Mouse (Mus musculus) thymus, adult 2 months (tissue): Measurements from ENCODE around the gene Krt6b. TPM values are rescaled to one million over a fixed set of nuclear protein-coding genes. Genes with fewer than 3 reads are reported as not detected.
"Not testable (repeated sequence)": the region's sequence is repeated elsewhere in the genome, so short reads cannot be mapped to it uniquely, and the experiment has no call there.

ENCODE experiments used
- DNase-seq: peaks from one replicate; pipeline ENCODE4 v3.0.0; 2021
- H3K27ac ChIP-seq: fragments of 200-500 bp; 2 replicates; pipeline ENCODE4 v1.5.1; 2012; ENCODE audit warnings: low read length, control low read depth; ENCODE audit not compliant: control insufficient read depth, insufficient read depth
- H3K27me3 ChIP-seq: fragments of 200-500 bp; 2 replicates; pipeline ENCODE4 v1.6.1; 2012; ENCODE audit warnings: mild to moderate bottlenecking, low read length, moderate library complexity, mixed read lengths; ENCODE audit not compliant: control insufficient read depth, insufficient read depth
- H3K36me3 ChIP-seq: fragments of 200-500 bp; 2 replicates; pipeline ENCODE4 v1.6.1; 2012; ENCODE audit warnings: mild to moderate bottlenecking, low read length, moderate library complexity; ENCODE audit not compliant: control insufficient read depth, insufficient read depth
- H3K4me1 ChIP-seq: fragments of 200-500 bp; replicated peaks from 2 replicates; pipeline ENCODE4 v1.6.1; 2012; ENCODE audit warnings: low read length; ENCODE audit not compliant: control insufficient read depth, insufficient read depth
- H3K4me3 ChIP-seq: fragments of 200-500 bp; 2 replicates; pipeline ENCODE4 v1.5.1; 2012; ENCODE audit warnings: mild to moderate bottlenecking, low read length, control low read depth, moderate library complexity; ENCODE audit not compliant: control insufficient read depth, insufficient read depth
- CTCF ChIP-seq: fragments of 200-500 bp; IDR thresholded peaks from 2 replicates; pipeline ENCODE4 v1.5.1; 2012; ENCODE audit warnings: mild to moderate bottlenecking, control low read depth, low read length, moderate library complexity, borderline replicate concordance; ENCODE audit not compliant: control insufficient read depth, poor library complexity, insufficient read depth; ENCODE audit errors: extremely low read depth
- POLR2A ChIP-seq: fragments of 200-500 bp; IDR thresholded peaks from 2 replicates; pipeline ENCODE4 v1.6.1; 2012; ENCODE audit warnings: mild to moderate bottlenecking, low read length, control low read depth, moderate library complexity; ENCODE audit not compliant: control insufficient read depth, poor library complexity, insufficient read depth; ENCODE audit errors: extremely low read depth
- WGBS: fragments of 180-500 bp; shearing (Covaris S2); methylation state at CpG from one replicate; pipeline ENCODE4 v1.1.7; 2018; 5-methylcytosine and 5-hydroxymethylcytosine counted together
- polyA plus RNA-seq: library from polyadenylated mRNA; depleted of rRNA; stranded (reverse); fragments of >200 nt; gene quantifications from 2 replicates; pipeline ENCODE4 v1.2.3, GENCODE M21; 2012

The Krt6b gene
- polyA plus RNA-seq, 1 experiment: 1.1 TPM

GRCm38 (mm10) chr15:101707454-101707853, 27.4 kb upstream of the Krt6b start:
- DNase-seq: no peak
- no peak overlapping the region for H3K4me3 ChIP-seq
- 87% methylated on average over 9 of the region's 9 CpGs for whole genome bisulfite sequencing
- H3K27ac ChIP-seq: no peak overlapping the region
- no peaks in the 10 kb centered on the region for H3K4me1 ChIP-seq
- TF ChIP-seq CTCF (no peak), POLR2A (no peak)
- H3K27me3 ChIP-seq: no peaks in the 10 kb centered on the region
- no peaks in the 10 kb centered on the region for H3K36me3 ChIP-seq

DNA sequence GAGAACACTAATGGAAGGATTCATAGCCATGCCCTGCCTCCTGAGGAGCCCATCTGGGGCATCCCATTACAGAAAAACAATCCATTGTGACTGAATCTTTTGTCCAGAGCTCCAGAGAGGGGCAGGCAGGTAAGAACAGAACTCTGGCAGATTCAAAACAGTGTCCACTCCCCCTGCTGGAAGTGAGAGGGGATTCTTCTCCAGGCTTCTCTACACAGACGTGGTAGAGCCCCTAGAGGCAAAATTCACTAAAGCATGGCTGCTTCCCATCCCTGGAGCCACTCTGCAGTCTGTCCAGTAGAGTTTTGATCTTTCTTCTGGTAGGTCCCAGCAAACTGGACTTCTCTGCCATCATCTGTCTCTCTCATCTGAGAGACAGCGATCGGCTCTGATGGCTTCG, 24.0 kb upstream of the Krt6b start:
- H3K27ac ChIP-seq: no peak overlapping the region
- TF ChIP-seq POLR2A: no peak
- H3K4me1 ChIP-seq: no peaks in the 10 kb centered on the region
- no peaks in the 10 kb centered on the region for H3K36me3 ChIP-seq
- no peaks in the 10 kb centered on the region for H3K27me3 ChIP-seq
- no peak overlapping the region for H3K4me3 ChIP-seq
- WGBS: 71% methylated on average over 4 of the region's 4 CpGs
- peak; percentile 6 for DNase-seq

GRCm38 (mm10) chr15:101702380-101702779, 22.3 kb upstream of the Krt6b start:
- DNase-seq: no peak
- Histone ChIP-seq H3K4me3 (no peak overlapping the region), H3K27ac (no peak overlapping the region), H3K4me1 (no peaks in the 10 kb centered on the region), H3K36me3 (no peaks in the 10 kb centered on the region), H3K27me3 (no peaks in the 10 kb centered on the region)
- TF ChIP-seq CTCF (no peak), POLR2A (no peak)
- WGBS: 53% methylated on average over 2 of the region's 2 CpGs

DNA sequence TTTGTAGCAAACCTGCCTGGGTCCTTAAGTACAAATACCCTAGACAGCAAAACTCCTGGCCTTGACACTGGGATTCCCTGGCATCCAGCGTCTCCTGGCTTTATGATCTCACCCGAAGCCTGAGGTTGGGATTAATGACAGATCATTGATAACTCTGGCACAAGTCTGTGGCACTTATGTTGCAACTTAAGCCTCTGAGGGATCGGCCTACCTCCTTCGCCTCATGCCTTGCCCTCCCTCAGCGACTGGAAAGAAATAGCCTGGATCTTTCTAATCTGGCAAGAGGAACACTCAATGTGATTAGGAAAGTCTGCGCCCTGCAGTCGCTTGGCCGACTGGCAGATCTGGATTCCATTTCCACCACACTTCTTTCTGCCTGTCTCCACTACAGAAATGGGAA, 19.8 kb upstream of the Krt6b start:
- H3K4me3 ChIP-seq: no peak overlapping the region
- H3K36me3 ChIP-seq: no peaks in the 10 kb centered on the region
- no peaks in the 10 kb centered on the region for H3K4me1 ChIP-seq
- H3K27ac ChIP-seq: no peak overlapping the region
- no peak for DNase-seq
- WGBS: 90% methylated on average over 8 of the region's 8 CpGs
- no peaks in the 10 kb centered on the region for H3K27me3 ChIP-seq
- TF ChIP-seq CTCF (no peak), POLR2A (no peak)

DNA sequence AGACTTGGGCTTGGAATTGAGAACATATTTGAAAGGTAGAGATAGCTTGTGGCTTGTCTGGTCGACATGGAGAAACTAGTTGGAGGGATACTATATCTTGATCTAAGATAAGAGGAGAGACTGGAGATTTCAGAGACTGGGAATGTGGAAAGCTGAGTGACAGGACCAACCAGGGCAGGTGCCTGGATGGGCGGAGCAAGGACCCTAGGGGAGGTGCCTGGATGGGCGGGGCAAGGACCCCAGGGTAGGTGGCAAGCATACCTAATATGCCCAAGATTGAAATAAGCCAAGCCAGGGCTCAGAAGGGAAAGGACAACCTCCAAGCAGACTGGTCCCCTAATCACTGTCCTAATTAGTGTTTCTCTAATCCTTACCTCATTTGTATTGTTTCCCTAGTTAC, 19.1 kb upstream of the Krt6b start:
- no peak for DNase-seq
- H3K4me1 ChIP-seq: no peaks in the 10 kb centered on the region
- no peak overlapping the region for H3K4me3 ChIP-seq
- TF ChIP-seq CTCF: no peak
- no peak overlapping the region for H3K27ac ChIP-seq
- 61% methylated on average over 3 of the region's 3 CpGs for WGBS
- H3K27me3 ChIP-seq: no peaks in the 10 kb centered on the region
- H3K36me3 ChIP-seq: no peaks in the 10 kb centered on the region

DNA sequence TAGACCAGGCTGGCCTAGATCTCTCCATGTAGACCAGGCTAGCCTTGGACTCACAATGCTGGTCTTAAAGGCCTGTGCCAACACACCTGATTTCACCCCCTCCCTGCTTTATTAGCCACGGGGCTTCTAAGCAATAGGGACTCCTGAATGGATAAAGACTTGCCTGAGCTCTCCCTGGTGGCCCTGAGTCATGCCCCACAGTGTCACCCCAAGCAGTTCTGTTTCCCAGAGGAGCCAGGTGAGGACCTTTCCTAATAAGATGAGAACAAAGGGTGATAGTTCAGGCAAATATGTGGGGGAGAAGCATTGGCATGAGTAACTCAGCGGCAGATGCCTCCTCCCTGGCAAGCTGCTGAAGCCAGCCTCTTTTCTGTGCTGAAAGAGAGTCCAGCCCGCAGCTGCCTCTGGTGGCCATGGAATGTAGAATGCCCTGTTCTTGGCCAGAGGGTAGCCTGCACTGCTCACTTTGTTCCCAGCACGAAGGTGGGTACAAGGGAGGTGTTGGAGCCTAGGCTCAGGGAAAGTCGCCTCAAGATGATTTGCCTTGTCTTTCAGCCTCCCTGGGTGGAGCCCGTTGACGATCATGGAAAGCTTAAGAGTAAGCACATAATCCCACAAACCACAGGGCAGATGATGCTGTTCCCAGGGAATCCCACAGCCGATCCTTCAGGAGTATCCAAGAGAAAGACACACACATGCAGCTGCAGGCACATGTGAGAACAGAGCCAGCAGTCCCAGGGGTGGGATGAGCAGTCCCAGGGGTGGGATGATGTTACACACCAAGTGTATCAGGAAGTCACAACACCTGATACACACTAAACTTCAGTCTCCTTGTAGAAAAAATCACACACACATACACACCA, 17.5 kb upstream of the Krt6b start:
- Histone ChIP-seq H3K4me1 (no peaks in the 10 kb centered on the region), H3K36me3 (no peaks in the 10 kb centered on the region), H3K27ac (no peak overlapping the region), H3K4me3 (no peak overlapping the region), H3K27me3 (no peaks in the 10 kb centered on the region)
- DNase-seq: no peak
- TF ChIP-seq CTCF: no peak
- TF ChIP-seq POLR2A: no peak
- WGBS: 77% methylated on average over 8 of the region's 8 CpGs

- H3K4me3 ChIP-seq: no peak within 1 kb of the TSS
- no peak for DNase-seq
- no peaks in the 10 kb centered on the region for H3K27me3 ChIP-seq
- no peaks in the 10 kb centered on the region for H3K36me3 ChIP-seq
- WGBS: 93% methylated on average over 5 of the region's 5 CpGs
- no peak within 1 kb of the TSS for H3K27ac ChIP-seq
- TF ChIP-seq CTCF (no peak), POLR2A (no peak)
- no peaks in the 10 kb centered on the region for H3K4me1 ChIP-seq
These were observed 14.1 kb upstream of the Krt6b start, which contains the start of gene Krt6a for GRCm38 (mm10) chr15:101694207-101694606. Gene Krt6a (minus strand): TSS chr15:101694307.

DNA sequence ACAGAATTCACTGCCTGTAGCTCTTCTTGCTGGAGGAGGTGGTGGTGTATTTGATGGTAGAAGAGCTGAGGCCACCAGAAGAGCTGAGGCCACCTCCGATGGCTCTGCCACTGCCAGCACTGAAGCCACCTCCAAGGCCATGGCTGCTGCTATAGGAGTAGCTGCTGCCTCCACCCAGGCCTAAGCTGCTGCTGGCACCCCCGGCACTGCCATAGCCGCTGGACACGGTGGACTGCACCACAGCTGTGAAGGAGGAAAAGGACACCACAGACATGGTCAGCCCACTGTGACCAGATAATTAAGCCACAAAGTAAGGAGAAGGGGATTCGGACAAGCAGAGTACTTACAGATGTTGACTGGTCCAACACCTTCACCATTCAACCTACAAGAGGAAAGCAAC, 10.4 kb upstream of the Krt6b start:
- not testable (repeated sequence) for H3K4me3 ChIP-seq, H3K27me3 ChIP-seq, H3K27ac ChIP-seq, H3K36me3 ChIP-seq, H3K4me1 ChIP-seq, DNase-seq
- 98% methylated on average over 5 of the region's 5 CpGs for WGBS
